Mouse (Mus musculus) layer of hippocampus, postnatal 10 days (tissue): ENCODE data around the gene Spata2. TPM values are rescaled to one million over a fixed set of nuclear protein-coding genes. Genes with fewer than 3 reads are reported as not detected.

ENCODE experiments used
- DNase-seq, 2 experiments: peaks; one replicate each; pipeline ENCODE4 v3.0.0; 2021; ENCODE audit warnings: low spot score in 2 of 2
- total RNA-seq, 2 experiments: library from RNA; stranded (reverse); gene quantifications; 2 replicates each; pipeline ENCODE4 v1.2.3; 2021

Gene Spata2
- total RNA-seq, 2 experiments from 2014 or later: 64.6 to 65.1 TPM

- no peak for DNase-seq
These were observed 8.8 kb downstream of the Spata2 start for GRCm38 (mm10) chr2:167483827-167484410.

GRCm38 (mm10) chr2:167483081-167483826 is 9.4 kb downstream of the Spata2 start:
- no peak for DNase-seq

- DNase-seq: no peak
These were observed 10.0 kb downstream of the Spata2 start for GRCm38 (mm10) chr2:167482681-167483080.

- no peak for DNase-seq
These were observed 13.2 kb downstream of the Spata2 start for GRCm38 (mm10) chr2:167479501-167479900.

- DNase-seq: no peak
These were observed 14.6 kb downstream of the Spata2 start for GRCm38 (mm10) chr2:167478128-167478527.

GRCm38 (mm10) chr2:167476762-167477161 is 15.9 kb downstream of the Spata2 start:
- no peak for DNase-seq

GRCm38 (mm10) chr2:167476200-167476688 is 16.4 kb downstream of the Spata2 start:
- peak; percentile 83 to 85 for DNase-seq

- no peak for DNase-seq
These were observed 17.1 kb downstream of the Spata2 start for GRCm38 (mm10) chr2:167475596-167475995.

GRCm38 (mm10) chr2:167474218-167474617 is 18.5 kb downstream of the Spata2 start:
- no peak for DNase-seq

- DNase-seq: no peak
These were observed 21.1 kb downstream of the Spata2 start for GRCm38 (mm10) chr2:167471585-167471984.

GRCm38 (mm10) chr2:167470611-167471010 is 22.1 kb downstream of the Spata2 start:
- no peak for DNase-seq

- DNase-seq: no peak
These were observed 24.2 kb downstream of the Spata2 start for GRCm38 (mm10) chr2:167468444-167468843.

- DNase-seq: no peak
These were observed 25.5 kb downstream of the Spata2 start for GRCm38 (mm10) chr2:167467214-167467613.

GRCm38 (mm10) chr2:167465951-167466350 is 26.7 kb downstream of the Spata2 start:
- no peak for DNase-seq

- DNase-seq: no peak
These were observed 28.9 kb downstream of the Spata2 start for GRCm38 (mm10) chr2:167463802-167464201.

- DNase-seq: peak in 1 of 2 experiments; percentile 71
These were observed 29.7 kb downstream of the Spata2 start for GRCm38 (mm10) chr2:167462954-167463353.

GRCm38 (mm10) chr2:167459071-167459865 is 33.4 kb downstream of the Spata2 start:
- DNase-seq: no peak

GRCm38 (mm10) chr2:167458548-167458947 is 34.1 kb downstream of the Spata2 start:
- no peak for DNase-seq

GRCm38 (mm10) chr2:167457213-167457612 is 35.5 kb downstream of the Spata2 start:
- no peak for DNase-seq

- no peak for DNase-seq
These were observed 36.2 kb downstream of the Spata2 start for GRCm38 (mm10) chr2:167456361-167457020.

GRCm38 (mm10) chr2:167453814-167454213 is 38.9 kb downstream of the Spata2 start:
- no peak for DNase-seq
